Mouse (Mus musculus) cerebellum, adult 2 months (tissue): ENCODE measurements at regions not wholly inside any gene's neighbourhood (a gene's known extent, or its start where the extent isn't known, plus 50 kb on each side); places are given as distances from the start of the nearest gene placed in this dataset.

ENCODE experiments used
- CTCF ChIP-seq: fragments of 200-500 bp; IDR thresholded peaks from 2 replicates; pipeline ENCODE4 v1.5.1; 2011; ENCODE audit warnings: low read depth, mild to moderate bottlenecking, control low read depth, low read length, moderate library complexity, borderline replicate concordance; ENCODE audit not compliant: insufficient read depth
- POLR2A ChIP-seq: fragments of 200-500 bp; IDR thresholded peaks from 2 replicates; pipeline ENCODE4 v1.6.1; 2011; ENCODE audit warnings: low read length, control low read depth, borderline replicate concordance; ENCODE audit not compliant: insufficient read depth

DNA sequence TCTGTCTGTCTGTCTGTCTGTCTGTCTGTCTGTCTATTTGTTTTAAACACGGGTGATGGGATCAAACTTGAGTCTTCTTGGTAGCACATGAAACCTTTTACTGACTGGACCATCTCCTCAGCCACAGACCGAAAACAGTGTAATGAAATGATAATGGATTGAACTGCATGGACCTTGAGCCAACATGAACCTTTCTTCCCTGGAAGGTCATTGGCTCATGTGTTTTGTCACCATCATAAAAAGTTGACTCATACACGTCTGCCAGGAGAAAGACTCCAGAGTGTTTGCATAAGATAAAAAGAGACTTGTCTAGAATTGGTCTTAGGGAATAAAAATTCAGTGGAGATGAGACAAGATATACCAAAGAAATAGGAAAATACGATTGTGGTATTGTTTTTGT, 176.4 kb downstream of the Gm10295 start:
- TF ChIP-seq CTCF = no peak
- no peak for TF ChIP-seq POLR2A
